Mouse (Mus musculus) small intestine, adult 2 months (tissue): ENCODE results near the gene Cttn. TPM values are rescaled to one million over a fixed set of nuclear protein-coding genes. Genes with fewer than 3 reads are reported as not detected.
A peak's percentile ranks its signal among the peaks of the same experiment; 100 is the strongest.

Experiments
- H3K27ac ChIP-seq: fragments of 200-500 bp; 2 replicates; pipeline ENCODE4 v1.5.1; 2012; ENCODE audit warnings: low read depth, low read length, control low read depth, inconsistent platforms; ENCODE audit not compliant: insufficient read depth
- H3K27me3 ChIP-seq: fragments of 200-500 bp; 2 replicates; pipeline ENCODE4 v1.6.1; 2012; ENCODE audit warnings: mild to moderate bottlenecking, moderate library complexity, low read length, inconsistent platforms; ENCODE audit not compliant: control insufficient read depth, insufficient read depth
- H3K36me3 ChIP-seq: fragments of 200-500 bp; 2 replicates; pipeline ENCODE4 v1.6.1; 2012; ENCODE audit warnings: mild to moderate bottlenecking, low read length, control low read depth, inconsistent platforms; ENCODE audit not compliant: control insufficient read depth, insufficient read depth
- H3K4me1 ChIP-seq: fragments of 200-500 bp; 2 replicates; pipeline ENCODE4 v1.6.1; 2012; ENCODE audit warnings: low read length, inconsistent platforms, mixed read lengths; ENCODE audit not compliant: control insufficient read depth, insufficient read depth, insufficient read length
- H3K4me3 ChIP-seq: fragments of 200-500 bp; 2 replicates; pipeline ENCODE4 v1.5.1; 2012; ENCODE audit warnings: low read depth, mild to moderate bottlenecking, control low read depth, inconsistent platforms, low read length, moderate library complexity
- CTCF ChIP-seq: fragments of 200-500 bp; IDR thresholded peaks from 2 replicates; pipeline ENCODE4 v1.5.1; 2012; ENCODE audit warnings: low read depth, mild to moderate bottlenecking, control low read depth, inconsistent platforms, low read length, moderate library complexity, mixed read lengths; ENCODE audit not compliant: insufficient replicate concordance, insufficient read length; ENCODE audit errors: extremely low read depth
- POLR2A ChIP-seq: fragments of 200-500 bp; IDR thresholded peaks from 2 replicates; pipeline ENCODE4 v1.6.1; 2012; ENCODE audit warnings: low read depth, mild to moderate bottlenecking, control low read depth, inconsistent platforms, low read length, moderate library complexity
- WGBS: fragments of 180-500 bp; shearing (Covaris S2); methylation state at CpG from one replicate; pipeline ENCODE4 v1.1.7; 2018; 5-methylcytosine and 5-hydroxymethylcytosine counted together
- polyA plus RNA-seq: library from polyadenylated mRNA; depleted of rRNA; stranded (reverse); fragments of >200 nt; gene quantifications from 2 replicates; pipeline ENCODE4 v1.2.3, GENCODE M21; 2012; rRNA removed

Cttn gene
- polyA plus RNA-seq, result 54.3 and 127 TPM in 2 replicates

DNA sequence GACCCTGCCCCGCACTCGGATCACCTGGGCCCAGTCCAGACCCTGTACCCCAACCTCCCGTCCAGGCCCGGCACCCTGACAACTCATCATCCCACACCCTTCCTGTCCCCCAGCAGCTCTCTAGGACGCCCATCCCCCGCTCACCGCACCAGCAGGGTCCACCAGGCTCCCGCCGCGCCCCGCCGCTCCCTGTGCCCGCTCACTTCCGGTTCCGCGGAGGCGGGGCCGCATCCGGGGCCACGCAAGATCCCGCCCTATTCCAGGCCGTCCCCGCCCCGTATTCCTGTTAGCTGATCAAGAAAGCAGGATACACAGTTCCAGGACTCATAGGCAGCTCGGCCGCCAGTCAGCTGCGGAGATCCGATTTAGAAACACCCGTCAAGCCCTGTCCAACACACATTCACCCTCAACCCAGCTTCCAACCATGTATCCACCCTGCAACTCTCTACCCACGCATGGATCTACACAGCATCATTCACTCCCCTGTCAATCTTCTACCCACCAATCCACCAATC, at the start of gene Cttn:
Cttn (minus strand) TSS at position 465 of the 515 bp plus-strand sequence.
- TF ChIP-seq CTCF (no peak), POLR2A (no peak; the same call in none of the 2 replicates)
- no peaks in the 10 kb centered on the region for H3K27me3 ChIP-seq
- H3K27ac ChIP-seq, result peak within 1 kb of the TSS; percentile 75
- H3K36me3 ChIP-seq, result peaks cover 1% of the 10 kb centered on the region
- peak within 1 kb of the TSS; percentile 88 for H3K4me3 ChIP-seq
- WGBS, result 4% methylated on average over 30 of the region's 30 CpGs
- H3K4me1 ChIP-seq, result peaks cover 16% of the 10 kb centered on the region; the same call in 1 of the 2 replicates

DNA sequence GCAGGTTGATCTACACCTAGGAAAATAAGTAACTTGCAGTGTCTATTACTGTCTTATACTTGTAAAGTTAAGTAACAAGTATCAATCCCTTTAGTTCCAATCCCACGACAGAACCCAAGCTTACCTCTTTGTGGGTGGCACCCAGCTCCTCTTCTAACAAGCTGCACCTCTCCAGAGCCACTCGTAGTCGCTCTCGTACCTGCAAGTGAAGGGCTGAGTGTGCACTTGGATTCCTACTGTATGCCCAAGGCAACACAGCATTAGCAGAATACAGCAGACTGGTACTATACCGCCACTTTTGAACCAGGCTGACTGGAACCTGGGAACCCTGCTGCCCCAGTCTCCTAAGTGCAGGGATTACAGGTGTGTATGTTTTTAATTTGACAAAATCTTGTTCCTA, 49.0 kb upstream of the Cttn start:
- Histone ChIP-seq H3K4me3 (no peak overlapping the region), H3K4me1 (no peaks in the 10 kb centered on the region), H3K27me3 (no peaks in the 10 kb centered on the region), H3K27ac (no peak overlapping the region), H3K36me3 (peaks cover 31% of the 10 kb centered on the region)
- WGBS, result 92% methylated on average over 5 of the region's 5 CpGs
- TF ChIP-seq POLR2A (no peak), CTCF (no peak)

DNA sequence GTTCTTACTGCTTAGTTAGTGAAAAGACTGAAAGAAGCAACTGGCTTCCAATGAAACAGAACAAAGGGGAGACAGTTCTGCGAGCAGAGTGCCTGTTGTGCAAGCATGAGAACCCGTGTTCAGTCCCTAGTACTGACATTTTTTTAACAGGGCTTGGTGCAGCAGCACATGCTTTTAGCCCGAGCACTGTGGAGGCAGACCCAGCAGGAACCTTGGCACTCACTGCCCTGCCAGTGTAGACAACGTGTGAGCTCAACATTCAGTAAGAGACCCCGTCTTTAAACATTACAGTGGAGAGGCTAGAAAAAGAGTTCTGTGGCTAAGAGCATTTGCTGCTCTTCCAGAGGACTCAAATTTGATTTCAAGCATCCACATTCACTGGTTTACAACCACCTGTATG, 45.9 kb upstream of the Cttn start:
- Histone ChIP-seq H3K36me3 (peaks cover 50% of the 10 kb centered on the region), H3K27me3 (no peaks in the 10 kb centered on the region), H3K27ac (peak overlapping the region; percentile 32), H3K4me1 (no peaks in the 10 kb centered on the region), H3K4me3 (no peak overlapping the region)
- TF ChIP-seq CTCF (no peak), POLR2A (no peak)
- 37% methylated on average over 5 of the region's 5 CpGs for WGBS

DNA sequence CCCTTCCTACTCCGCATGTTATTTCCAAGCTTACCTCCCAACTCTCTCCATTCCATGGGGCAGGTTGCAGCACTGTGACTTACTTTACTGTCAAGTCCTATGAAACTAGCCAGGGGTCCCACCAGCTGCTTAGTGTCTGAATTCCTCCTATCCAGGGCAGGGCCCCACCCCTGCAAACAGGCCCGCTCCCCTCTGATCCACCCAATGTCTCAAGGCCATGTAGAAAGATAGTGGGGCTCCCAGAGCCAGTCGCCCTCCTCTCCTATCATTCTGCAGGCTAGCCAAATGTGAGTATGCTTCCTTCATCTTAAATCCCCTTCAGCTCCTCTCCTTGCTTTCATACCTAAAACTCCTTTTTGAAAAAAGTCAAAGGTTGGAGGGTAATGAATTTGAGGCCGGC, 38.3 kb upstream of the Cttn start:
- 94% methylated on average over 4 of the region's 4 CpGs for WGBS
- no peaks in the 10 kb centered on the region for H3K27me3 ChIP-seq
- no peaks in the 10 kb centered on the region for H3K4me1 ChIP-seq
- peaks cover 74% of the 10 kb centered on the region for H3K36me3 ChIP-seq
- TF ChIP-seq POLR2A (no peak), CTCF (no peak)
- H3K27ac ChIP-seq, result no peak overlapping the region
- no peak overlapping the region for H3K4me3 ChIP-seq

DNA sequence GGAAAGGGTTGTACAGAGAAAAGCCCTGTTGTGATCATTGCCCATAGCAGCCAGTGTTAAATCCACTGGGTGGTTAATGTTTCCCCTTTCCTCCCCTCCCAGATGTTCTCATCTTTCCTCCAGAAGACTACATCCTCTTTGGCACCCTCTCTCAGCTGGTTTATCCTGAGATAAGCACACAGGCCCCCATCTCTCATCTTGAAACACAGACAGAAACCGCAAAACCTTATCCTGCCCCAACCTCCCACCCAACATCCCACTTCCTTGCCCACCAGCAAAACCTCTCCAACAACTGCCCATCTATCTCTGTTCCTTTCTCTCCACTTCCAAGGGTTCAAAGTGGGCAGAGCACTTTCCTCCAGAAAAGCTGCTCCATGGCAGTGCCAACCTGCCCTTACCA, 36.0 kb upstream of the Cttn start:
- H3K27ac ChIP-seq, result no peak overlapping the region
- H3K4me3 ChIP-seq, result no peak overlapping the region
- H3K36me3 ChIP-seq, result peaks cover 79% of the 10 kb centered on the region
- 93% methylated on average over 1 of the region's 1 CpGs for WGBS
- H3K27me3 ChIP-seq, result no peaks in the 10 kb centered on the region
- no peaks in the 10 kb centered on the region for H3K4me1 ChIP-seq
- TF ChIP-seq CTCF (no peak), POLR2A (no peak)

DNA sequence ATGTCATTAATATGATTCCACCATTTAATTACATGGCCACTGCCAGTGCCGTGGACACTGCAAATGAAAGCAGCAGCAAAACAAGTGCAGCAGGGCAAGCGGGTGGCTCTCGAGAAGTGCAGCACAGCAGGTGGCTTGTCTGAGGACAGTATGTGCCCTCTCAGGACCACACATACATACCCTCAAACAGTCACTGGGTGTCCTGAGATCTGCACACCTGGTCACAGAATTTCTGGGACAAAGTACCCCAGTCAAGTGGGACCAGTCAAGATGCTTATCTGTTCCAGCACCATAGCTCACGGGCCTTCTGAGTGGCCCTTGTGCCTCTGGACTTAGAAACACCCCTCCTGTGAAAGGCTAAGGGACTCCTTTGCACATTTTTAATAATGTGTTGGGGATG, 33.1 kb upstream of the Cttn start:
- no peak for TF ChIP-seq CTCF
- TF ChIP-seq POLR2A, result no peak
- 90% methylated on average over 4 of the region's 4 CpGs for WGBS
- Histone ChIP-seq H3K27ac (no peak overlapping the region), H3K27me3 (no peaks in the 10 kb centered on the region), H3K4me3 (no peak overlapping the region), H3K36me3 (peaks cover 69% of the 10 kb centered on the region), H3K4me1 (no peaks in the 10 kb centered on the region)

DNA sequence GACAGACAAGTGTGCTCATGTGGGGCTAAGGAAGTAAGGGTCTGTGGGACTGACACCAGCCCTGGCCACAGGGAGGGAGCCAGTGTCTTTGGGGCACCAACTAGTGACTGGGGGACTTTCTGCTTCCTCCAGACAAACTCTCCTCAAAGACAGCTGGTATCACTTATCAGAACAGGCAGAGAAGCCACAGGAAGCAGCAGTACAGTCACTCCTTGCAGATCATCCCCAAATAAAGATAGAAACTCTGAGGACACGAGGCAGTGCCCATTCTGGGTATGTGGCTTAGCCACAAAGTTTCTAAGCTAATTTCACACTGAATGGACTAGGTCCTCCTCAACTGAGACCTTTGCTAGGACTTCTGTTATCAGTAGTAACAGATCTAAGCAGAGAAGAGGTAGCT, 22.1 kb upstream of the Cttn start:
- no peaks in the 10 kb centered on the region for H3K4me1 ChIP-seq
- WGBS, result 90% methylated on average over 1 of the region's 1 CpGs
- H3K4me3 ChIP-seq, result no peak overlapping the region
- H3K36me3 ChIP-seq, result peaks cover 58% of the 10 kb centered on the region
- H3K27me3 ChIP-seq, result no peaks in the 10 kb centered on the region
- TF ChIP-seq CTCF (no peak), POLR2A (no peak)
- no peak overlapping the region for H3K27ac ChIP-seq
